Mouse (Mus musculus) liver, adult 2 months (tissue): ENCODE data around the gene Tcl1.
A peak's percentile ranks its signal among the peaks of the same experiment; 100 is the strongest.
"Not testable (repeated sequence)": the region's sequence is repeated elsewhere in the genome, so short reads cannot be mapped to it uniquely, and the experiment has no call there.

Experiments used
- CTCF ChIP-seq: fragments of 200-500 bp; IDR thresholded peaks from 2 replicates; pipeline ENCODE4 v1.5.1; 2011; ENCODE audit warnings: low read depth, low read length, control low read depth
- POLR2A ChIP-seq: fragments of 200-500 bp; IDR thresholded peaks from 2 replicates; pipeline ENCODE4 v1.6.1; 2011; ENCODE audit warnings: low read length, control low read depth; ENCODE audit not compliant: insufficient read depth; ENCODE audit errors: extremely low read depth

DNA sequence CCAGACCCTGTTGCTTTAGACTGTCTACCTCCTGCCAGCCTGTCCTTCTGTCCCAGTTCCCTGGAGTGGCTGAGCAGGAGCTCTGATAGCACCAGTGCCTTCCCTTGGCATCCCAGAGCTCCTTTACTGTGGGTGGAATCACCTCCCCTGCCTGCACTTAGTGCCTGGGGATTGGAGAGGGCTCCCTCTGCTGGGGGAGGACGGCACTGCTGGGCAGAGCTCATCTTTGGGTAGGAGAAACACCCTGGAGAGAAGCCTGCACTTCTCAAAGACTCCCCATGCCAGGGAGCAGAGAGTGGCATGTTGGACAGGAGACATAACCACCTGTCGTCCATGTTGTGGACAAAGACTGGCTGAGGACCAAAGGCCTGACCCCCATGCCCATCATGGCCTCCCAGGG, 48.3 kb downstream of the Tcl1 start:
- not testable (repeated sequence) for TF ChIP-seq POLR2A
- peak; percentile 23; the same call in 1 of the 2 replicates for TF ChIP-seq CTCF
